25 mouse cellular contexts compared by ENCODE assay signal in genomic region chr1:91498579-91498978, GRCm38 (mm10).
"Had no signal": no experiment of that assay in that cellular context is flagged by ENCODE, and none has a peak within 500 bp of the region (broad histone marks: within the 10 kb centered on the region; RNA-seq: fewer than 3 reads in every experiment).

No protein-coding gene starts in this region.

- DNase-seq: cerebellum, adult 8-10 months; cerebellum, adult 9-10 months; cerebellum, adult 9-11 months; cerebellum, postnatal 10 days; cerebellum, postnatal 14 days; cerebellum, postnatal 25 days; cerebellum, postnatal 36 days; embryo, embryonic 11 days; forebrain, postnatal 0 days; gastrocnemius, adult 2 months; gastrocnemius, postnatal 10 days; gastrocnemius, postnatal 14 days; gastrocnemius, postnatal 25 days; gastrocnemius, postnatal 36 days; heart, adult 18-20 months; heart, adult 2 months had no signal

- H3K4me3 ChIP-seq: embryonic facial prominence, embryonic 10.5 days; embryonic facial prominence, embryonic 12.5 days; embryonic facial prominence, embryonic 13.5 days; embryonic facial prominence, embryonic 15.5 days; erythroblast, embryonic 14.5 days; forebrain, embryonic 10.5 days; forebrain, embryonic 12.5 days; forebrain, embryonic 13.5 days; forebrain, embryonic 15.5 days; gastrocnemius, adult 2 months; heart, adult 2 months had no signal

- H3K27me3 ChIP-seq: embryonic facial prominence, embryonic 12.5 days; embryonic facial prominence, embryonic 15.5 days; forebrain, embryonic 12.5 days; forebrain, embryonic 13.5 days; forebrain, embryonic 15.5 days had no signal

- H3K9me3 ChIP-seq: embryonic facial prominence, embryonic 10.5 days; embryonic facial prominence, embryonic 12.5 days; embryonic facial prominence, embryonic 13.5 days; embryonic facial prominence, embryonic 15.5 days; forebrain, embryonic 10.5 days; forebrain, embryonic 12.5 days; forebrain, embryonic 13.5 days; forebrain, embryonic 15.5 days had no signal

- H3K27ac ChIP-seq: embryonic facial prominence, embryonic 10.5 days; embryonic facial prominence, embryonic 12.5 days; embryonic facial prominence, embryonic 13.5 days; embryonic facial prominence, embryonic 15.5 days; forebrain, embryonic 10.5 days; forebrain, embryonic 12.5 days; forebrain, embryonic 13.5 days; forebrain, embryonic 15.5 days; gastrocnemius, adult 2 months; heart, adult 2 months had no signal
